Mouse (Mus musculus) liver, embryonic 14.5 days (tissue): ENCODE data around the gene Eef1b2. TPM values are rescaled to one million over a fixed set of nuclear protein-coding genes. Genes with fewer than 3 reads are reported as not detected.
"Not testable (repeated sequence)": the region's sequence is repeated elsewhere in the genome, so short reads cannot be mapped to it uniquely, and the experiment has no call there.

Experiments
- ATAC-seq: fragments of 200-750 bp; cut with Nextera tagmentation; 2 replicates; pipeline ENCODE4 v1.8.0; 2017; ENCODE audit warnings: moderate number of reproducible peaks, mild to moderate bottlenecking, moderate library complexity; ENCODE audit not compliant: insufficient read depth
- DNase-seq, 3 experiments: peaks; one replicate each; pipeline ENCODE4 v3.0.0-alpha.2; 2012 to 2013; ENCODE audit warnings: low read depth in 3 of 3, low spot score in 3 of 3
- H3K27ac ChIP-seq: fragments of 300-500 bp; sonication (generic); 2 replicates; pipeline ENCODE4 v1.5.1; 2014; ENCODE audit warnings: moderate library complexity, mild to moderate bottlenecking, control low read depth, inconsistent platforms
- H3K27me3 ChIP-seq: fragments of 300-500 bp; sonication (generic); 2 replicates; pipeline ENCODE4 v1.6.1; 2014; ENCODE audit warnings: mild to moderate bottlenecking, low read length, moderate library complexity; ENCODE audit not compliant: control insufficient read depth, insufficient read depth
- H3K36me3 ChIP-seq: fragments of 300-500 bp; sonication (generic); replicated peaks from 2 replicates; pipeline ENCODE4 v1.6.1; 2014; ENCODE audit warnings: low read depth; ENCODE audit not compliant: control insufficient read depth, insufficient read depth
- H3K4me1 ChIP-seq, 2 experiments: fragments of 200-500 bp in 1 of 2; fragments of 300-500 bp in 1 of 2; sonication (generic) in 1 of 2; replicated peaks; 2 replicates each; pipeline ENCODE4 v1.6.1; 2012 to 2014; ENCODE audit warnings: antibody characterized with exemption in 1 of 2, inconsistent platforms in 1 of 2, low read length in 1 of 2; ENCODE audit not compliant: control insufficient read depth in 2 of 2, insufficient read depth in 2 of 2
- H3K4me2 ChIP-seq: fragments of 300-500 bp; sonication (generic); 2 replicates; pipeline ENCODE4 v1.6.1; 2014; ENCODE audit warnings: low read depth, mild to moderate bottlenecking, control low read depth, moderate library complexity
- H3K4me3 ChIP-seq, 2 experiments: fragments of 200-500 bp in 1 of 2; fragments of 300-500 bp in 1 of 2; sonication (generic) in 1 of 2; 2 replicates each; pipeline ENCODE4 v1.5.1; 2012 to 2014; ENCODE audit warnings: low read depth in 2 of 2, low read length in 2 of 2, mild to moderate bottlenecking in 2 of 2, control low read depth in 1 of 2, inconsistent platforms in 1 of 2, moderate library complexity in 1 of 2; ENCODE audit not compliant: insufficient read depth in 1 of 2
- H3K9ac ChIP-seq: fragments of 300-500 bp; sonication (generic); replicated peaks from 2 replicates; pipeline ENCODE4 v1.6.1; 2014; ENCODE audit warnings: mild to moderate bottlenecking, control low read depth, moderate library complexity
- H3K9me3 ChIP-seq: fragments of 300-500 bp; sonication (generic); 2 replicates; pipeline ENCODE4 v1.6.1; 2016; ENCODE audit warnings: low read length, mixed read lengths; ENCODE audit not compliant: control insufficient read depth
- CTCF ChIP-seq: IDR thresholded peaks from 2 replicates; pipeline ENCODE4 v1.5.1; 2016; ENCODE audit warnings: antibody characterized with exemption, low read depth, control low read depth
- EP300 ChIP-seq: IDR thresholded peaks from 2 replicates; pipeline ENCODE4 v1.6.1; 2016; ENCODE audit warnings: antibody characterized with exemption, low read depth
- WGBS: fragments of 180-500 bp; shearing (Covaris S2); extraction: QIAGEN DNeasy Blood & Tissue Kit; methylation state at CpG from one replicate; pipeline ENCODE4 v1.1.7; 2014; ENCODE audit not compliant: insufficient replicate concordance; 5-methylcytosine and 5-hydroxymethylcytosine counted together
- polyA plus RNA-seq, 2 experiments: library from polyadenylated mRNA; depleted of rRNA in 1 of 2; stranded (reverse) in 1 of 2; unstranded in 1 of 2; fragments of >200 nt; fragmentation: Nextera tagmentation in 1 of 2; extraction: Ambion mirVana in 1 of 2; gene quantifications; 2 replicates each; pipeline versions ENCODE4 v1.2.1 to v1.2.3; 2012 to 2014

Eef1b2 gene
- polyA plus RNA-seq, 2 experiments: 382 to 523 TPM

DNA sequence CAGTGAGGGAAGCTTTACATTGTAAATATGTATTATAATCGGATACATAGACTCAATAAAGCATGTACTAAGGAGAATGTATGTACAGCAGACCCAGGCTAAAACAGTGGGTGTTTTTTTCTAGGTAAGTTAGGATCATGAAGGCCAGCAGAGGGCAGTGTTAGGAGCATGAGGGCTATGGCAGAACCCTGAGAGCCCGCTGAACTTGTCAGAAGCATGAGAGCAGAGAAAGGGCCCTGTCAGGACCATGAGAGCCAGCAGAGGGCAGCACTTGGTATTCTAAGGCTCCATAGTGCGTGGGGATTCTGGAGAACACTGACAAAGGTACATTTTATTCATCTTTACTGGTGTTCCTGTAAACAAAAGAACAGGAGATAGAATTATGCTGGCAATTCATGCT, 4.4 kb downstream of the Eef1b2 start:
- ATAC-seq (peak; percentile 55), DNase-seq (peak; percentile 86 to 91 (median 87))
- no peak for TF ChIP-seq EP300
- peak; percentile 96 for TF ChIP-seq CTCF
- H3K9ac ChIP-seq: no peak overlapping the region
- peaks cover 26% of the 10 kb centered on the region for H3K36me3 ChIP-seq
- H3K27me3 ChIP-seq: no peaks in the 10 kb centered on the region
- H3K27ac ChIP-seq: no peak overlapping the region
- peaks cover 0 to 9% of the 10 kb centered on the region in 2 experiments; a peak in 3 of 4 replicates for H3K4me1 ChIP-seq
- no peaks in the 10 kb centered on the region for H3K9me3 ChIP-seq
- WGBS: 3% methylated on average over 3 of the region's 3 CpGs
- no peak overlapping the region for H3K4me2 ChIP-seq
- H3K4me3 ChIP-seq: no peak overlapping the region

DNA sequence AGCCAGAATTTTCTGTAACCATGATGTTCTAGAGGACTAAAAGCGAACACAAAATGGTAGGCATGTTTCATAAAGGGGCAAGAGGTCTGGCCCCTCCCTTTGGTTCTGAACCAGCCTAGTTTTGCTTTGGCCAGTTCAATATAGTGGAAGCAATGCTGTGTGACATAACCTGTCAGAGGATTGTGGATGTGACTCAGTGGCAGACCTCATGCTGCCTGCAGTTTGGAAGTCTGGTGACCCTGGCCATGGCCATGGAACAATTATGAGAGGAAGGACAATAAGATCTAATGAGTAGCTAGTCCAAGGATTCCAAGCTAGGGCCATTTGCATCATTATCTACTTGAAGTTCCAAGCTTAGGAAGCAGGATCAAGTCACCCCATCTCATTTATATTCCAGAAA, 4.9 kb downstream of the Eef1b2 start:
- no peak for DNase-seq
- ATAC-seq: no peak
- no peak overlapping the region for H3K27ac ChIP-seq

DNA sequence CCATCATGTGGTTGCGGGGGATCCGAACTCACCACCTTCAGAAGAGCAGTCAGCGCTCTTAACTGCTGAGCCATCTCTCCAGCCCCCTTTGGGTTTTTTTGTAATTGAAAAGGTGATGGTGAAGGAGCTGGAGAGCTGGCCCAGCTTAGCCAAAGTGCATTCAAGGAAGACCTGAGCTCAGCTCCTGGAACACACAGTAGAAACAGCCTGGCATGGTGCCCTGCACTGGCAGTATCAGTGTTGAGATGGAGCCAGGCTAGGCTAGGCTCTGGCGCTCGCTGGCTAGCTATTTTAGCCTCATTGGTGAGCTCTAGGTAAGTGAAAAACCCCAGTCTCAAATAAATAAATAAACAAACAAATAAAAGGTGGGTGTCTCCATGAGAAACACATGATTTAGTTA, 5.6 kb downstream of the Eef1b2 start:
- no peak overlapping the region for H3K4me2 ChIP-seq
- H3K4me1 ChIP-seq: peaks cover 0 to 9% of the 10 kb centered on the region in 2 experiments; a peak in 3 of 4 replicates
- H3K9ac ChIP-seq: no peak overlapping the region
- no peak overlapping the region for H3K27ac ChIP-seq
- DNase-seq (no peak), ATAC-seq (no peak)
- no peak overlapping the region for H3K4me3 ChIP-seq
- TF ChIP-seq EP300 (no peak), CTCF (no peak)
- peaks cover 26% of the 10 kb centered on the region for H3K36me3 ChIP-seq
- WGBS: 80% methylated on average over 5 of the region's 5 CpGs
- H3K9me3 ChIP-seq: no peaks in the 10 kb centered on the region
- no peaks in the 10 kb centered on the region for H3K27me3 ChIP-seq

More for the DNA sequence above, 4.9 kb downstream of the Eef1b2 start:
- peaks cover 26% of the 10 kb centered on the region for H3K36me3 ChIP-seq
- H3K9me3 ChIP-seq: no peaks in the 10 kb centered on the region
- WGBS: 85% methylated on average over 1 of the region's 1 CpGs
- no peak overlapping the region for H3K4me2 ChIP-seq
- no peak overlapping the region for H3K9ac ChIP-seq
- no peak for TF ChIP-seq EP300
- no peak for TF ChIP-seq CTCF
- H3K4me3 ChIP-seq: no peak overlapping the region
- H3K27me3 ChIP-seq: no peaks in the 10 kb centered on the region
- H3K4me1 ChIP-seq: peaks cover 0 to 9% of the 10 kb centered on the region in 2 experiments; a peak in 3 of 4 replicates

DNA sequence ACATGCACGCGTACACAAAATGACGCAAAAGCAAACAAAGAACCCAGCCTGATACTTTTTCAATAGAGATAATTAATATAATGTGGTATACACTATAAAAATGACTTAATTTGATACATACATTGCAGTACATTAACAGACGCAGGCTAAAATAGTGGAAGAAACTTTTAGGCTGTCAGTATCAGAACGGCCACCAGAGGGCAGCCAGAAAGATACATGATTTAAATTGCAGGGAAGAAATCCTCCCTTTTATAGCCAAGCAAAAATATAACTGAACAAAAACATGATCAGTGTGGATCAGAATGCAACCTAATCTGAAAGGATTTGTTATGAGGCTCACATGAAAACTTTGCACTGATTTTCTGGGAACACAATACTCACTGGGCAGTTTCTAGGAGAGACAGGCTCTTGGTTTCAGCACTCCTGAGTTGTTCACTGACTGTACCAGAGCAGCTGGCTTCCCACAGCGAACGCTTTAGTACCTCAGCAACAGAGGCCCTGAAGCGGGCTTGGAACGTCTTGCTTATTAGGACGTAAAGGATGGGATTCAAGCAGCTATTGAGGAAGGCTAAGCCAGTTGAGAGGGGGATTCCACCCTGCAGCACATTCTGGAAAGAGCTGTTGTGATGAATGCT, 6.1 kb downstream of the Eef1b2 start:
- Histone ChIP-seq H3K27ac (no peak overlapping the region), H3K36me3 (peaks cover 24% of the 10 kb centered on the region), H3K9ac (no peak overlapping the region), H3K27me3 (no peaks in the 10 kb centered on the region), H3K4me2 (no peak overlapping the region), H3K4me1 (peaks cover 0 to 7% of the 10 kb centered on the region in 2 experiments; a peak in 3 of 4 replicates), H3K9me3 (no peaks in the 10 kb centered on the region), H3K4me3 (no peak overlapping the region)
- TF ChIP-seq EP300 (no peak), CTCF (peak; percentile 60)
- ATAC-seq (no peak), DNase-seq (no peak)
- WGBS: 58% methylated on average over 10 of the region's 10 CpGs

DNA sequence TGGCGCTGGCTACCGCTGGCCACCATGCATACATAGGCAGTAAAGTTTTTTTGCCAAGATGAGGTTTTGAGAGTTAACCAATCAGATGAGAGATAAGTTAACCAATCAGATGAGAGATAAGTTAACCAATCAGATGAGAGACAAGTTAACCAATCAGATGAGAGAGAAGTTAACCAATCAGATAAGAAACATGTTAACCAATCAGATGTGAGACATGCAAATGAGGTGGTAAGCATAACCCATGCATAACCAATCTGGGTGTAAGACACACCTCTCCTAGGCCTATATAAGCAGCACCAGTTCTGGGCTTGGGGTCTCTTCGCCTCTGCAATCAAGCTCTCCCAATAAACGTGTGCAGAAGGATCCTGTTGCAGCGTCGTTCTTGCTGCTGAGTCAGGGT, 8.8 kb downstream of the Eef1b2 start:
- not testable (repeated sequence) for H3K9ac ChIP-seq, H3K36me3 ChIP-seq, H3K27me3 ChIP-seq, ATAC-seq, H3K4me2 ChIP-seq, H3K4me1 ChIP-seq, H3K9me3 ChIP-seq, H3K27ac ChIP-seq, DNase-seq, H3K4me3 ChIP-seq
- WGBS: 85% methylated on average over 5 of the region's 6 CpGs
